Mouse (Mus musculus) liver, postnatal 0 days (tissue): ENCODE measurements around the gene Prdm8. TPM values are rescaled to one million over a fixed set of nuclear protein-coding genes. Genes with fewer than 3 reads are reported as not detected.

Source experiments
- ATAC-seq: fragments of 200-750 bp; cut with Nextera tagmentation; 2 replicates; pipeline ENCODE4 v1.8.0; 2017; ENCODE audit warnings: mild to moderate bottlenecking, moderate library complexity
- DNase-seq: peaks from one replicate; pipeline ENCODE4 v3.0.0-alpha.2; 2016
- H3K27ac ChIP-seq: fragments of 300-500 bp; sonication (generic); 2 replicates; pipeline ENCODE4 v1.5.1; 2014; ENCODE audit warnings: antibody characterized with exemption, moderate library complexity, mild to moderate bottlenecking, low read depth
- H3K27me3 ChIP-seq: fragments of 300-500 bp; sonication (generic); 2 replicates; pipeline ENCODE4 v1.6.1; 2014; ENCODE audit warnings: low read length, control low read depth, mixed read lengths; ENCODE audit not compliant: insufficient read depth
- H3K36me3 ChIP-seq: fragments of 300-500 bp; sonication (generic); replicated peaks from 2 replicates; pipeline ENCODE4 v1.6.1; 2014; ENCODE audit warnings: mild to moderate bottlenecking, control low read depth, low read length, moderate library complexity, mixed read lengths; ENCODE audit not compliant: insufficient read depth
- H3K4me1 ChIP-seq: fragments of 300-500 bp; sonication (generic); 2 replicates; pipeline ENCODE4 v1.6.1; 2014; ENCODE audit warnings: antibody characterized with exemption, mild to moderate bottlenecking, control low read depth; ENCODE audit not compliant: insufficient read depth
- H3K4me2 ChIP-seq: fragments of 300-500 bp; sonication (generic); 2 replicates; pipeline ENCODE4 v1.6.1; 2014; ENCODE audit warnings: low read depth, mild to moderate bottlenecking, low read length, moderate library complexity, mixed read lengths
- H3K4me3 ChIP-seq: fragments of 300-500 bp; sonication (generic); 2 replicates; pipeline ENCODE4 v1.5.1; 2014; ENCODE audit warnings: low read depth, low read length
- H3K9ac ChIP-seq: fragments of 300-500 bp; sonication (generic); replicated peaks from 2 replicates; pipeline ENCODE4 v1.6.1; 2014; ENCODE audit warnings: mild to moderate bottlenecking, moderate library complexity
- H3K9me3 ChIP-seq: fragments of 300-500 bp; sonication (generic); 2 replicates; pipeline ENCODE4 v1.6.1; 2016; ENCODE audit warnings: mild to moderate bottlenecking, control low read depth, low read length, mixed read lengths
- CTCF ChIP-seq: sonication (generic); IDR thresholded peaks from 2 replicates; pipeline ENCODE4 v1.5.1; 2016; ENCODE audit warnings: antibody characterized with exemption, low read depth
- EP300 ChIP-seq: IDR thresholded peaks from 2 replicates; pipeline ENCODE4 v1.6.1; 2016; ENCODE audit warnings: antibody characterized with exemption, low read depth, mild to moderate bottlenecking
- WGBS: fragments of 180-500 bp; shearing (Covaris S2); extraction: QIAGEN DNeasy Blood & Tissue Kit; methylation state at CpG from one replicate; pipeline ENCODE4 v1.1.7; 2014; ENCODE audit not compliant: insufficient replicate concordance; 5-methylcytosine and 5-hydroxymethylcytosine counted together
- polyA plus RNA-seq: library from polyadenylated mRNA; unstranded; fragments of >200 nt; fragmentation: Nextera tagmentation; extraction: Ambion mirVana; gene quantifications from 2 replicates; pipeline ENCODE4 v1.2.1, GENCODE M21; 2015

Gene Prdm8
- polyA plus RNA-seq, 1 experiment from 2014 or later = not detected

GRCm38 (mm10) chr5:98184281-98184910 is 17.4 kb downstream of the Prdm8 start:
- no peak for ATAC-seq
- no peak overlapping the region for H3K27ac ChIP-seq

GRCm38 (mm10) chr5:98184971-98185805 is 18.2 kb downstream of the Prdm8 start:
- peak overlapping the region; percentile 85 for H3K4me2 ChIP-seq
- no peak overlapping the region for H3K9ac ChIP-seq
- H3K4me3 ChIP-seq = peak overlapping the region; percentile 54
- peaks cover 12% of the 10 kb centered on the region; the same call in 1 of the 2 replicates for H3K4me1 ChIP-seq
- H3K27ac ChIP-seq = no peak overlapping the region
- ATAC-seq (peak; percentile 71; the same call in 1 of the 2 replicates), DNase-seq (peak; percentile 85)
- no peaks in the 10 kb centered on the region for H3K9me3 ChIP-seq
- WGBS = under 1% methylated on average over 75 of the region's 89 CpGs
- H3K27me3 ChIP-seq = peaks cover 98% of the 10 kb centered on the region
- no peaks in the 10 kb centered on the region for H3K36me3 ChIP-seq
- TF ChIP-seq CTCF (peak; percentile 78), EP300 (no peak)

More at GRCm38 (mm10) chr5:98184281-98184910, 17.4 kb downstream of the Prdm8 start:
- H3K4me2 ChIP-seq = no peak overlapping the region
- peaks cover 98% of the 10 kb centered on the region for H3K27me3 ChIP-seq
- H3K9me3 ChIP-seq = no peaks in the 10 kb centered on the region
- H3K4me1 ChIP-seq = peaks cover 12% of the 10 kb centered on the region; the same call in 1 of the 2 replicates
- H3K9ac ChIP-seq = no peak overlapping the region
- TF ChIP-seq EP300 (no peak), CTCF (no peak)
- no peak overlapping the region for H3K4me3 ChIP-seq
- 4% methylated on average over 17 of the region's 17 CpGs for WGBS
- no peaks in the 10 kb centered on the region for H3K36me3 ChIP-seq
- DNase-seq = no peak

- no peaks in the 10 kb centered on the region for H3K9me3 ChIP-seq
- H3K27me3 ChIP-seq = peaks cover 97% of the 10 kb centered on the region
- H3K9ac ChIP-seq = no peak overlapping the region
- no peak for TF ChIP-seq CTCF
- no peak for TF ChIP-seq EP300
- ATAC-seq (peak; percentile 19; the same call in 1 of the 2 replicates), DNase-seq (peak; percentile 27)
- H3K4me1 ChIP-seq = peaks cover 8% of the 10 kb centered on the region; the same call in 1 of the 2 replicates
- H3K4me3 ChIP-seq = peak overlapping the region; percentile 54
- peak overlapping the region; percentile 85 for H3K4me2 ChIP-seq
- 2% methylated on average over 85 of the region's 106 CpGs for WGBS
- no peaks in the 10 kb centered on the region for H3K36me3 ChIP-seq
- H3K27ac ChIP-seq = no peak overlapping the region
Measured at GRCm38 (mm10) chr5:98185806-98186751, 19.1 kb downstream of the Prdm8 start.

GRCm38 (mm10) chr5:98189181-98190180 is 22.5 kb downstream of the Prdm8 start:
- WGBS = 2% methylated on average over 31 of the region's 31 CpGs
- H3K27me3 ChIP-seq = peaks cover 63% of the 10 kb centered on the region
- DNase-seq = no peak

More at GRCm38 (mm10) chr5:98189181-98190180, 22.5 kb downstream of the Prdm8 start:
- no peak overlapping the region for H3K4me2 ChIP-seq
- H3K27ac ChIP-seq = no peak overlapping the region
- ATAC-seq = no peak
- no peak for TF ChIP-seq CTCF
- no peak for TF ChIP-seq EP300
- H3K4me3 ChIP-seq = no peak overlapping the region
- H3K4me1 ChIP-seq = peaks cover 8% of the 10 kb centered on the region; the same call in 1 of the 2 replicates
- H3K9me3 ChIP-seq = no peaks in the 10 kb centered on the region
- H3K9ac ChIP-seq = no peak overlapping the region
- H3K36me3 ChIP-seq = no peaks in the 10 kb centered on the region
